Mouse (Mus musculus) CD8-positive naive resting alpha-beta T cell, adult 2 months (primary cell): Measurements from ENCODE around the gene Atp5g2.
A peak's percentile ranks its signal among the peaks of the same experiment; 100 is the strongest.

Experiments
- DNase-seq, 2 experiments: peaks; one replicate each; pipeline ENCODE4 v3.0.0; 2022; ENCODE audit warnings: low read depth in 2 of 2, low spot score in 2 of 2

Gene Atp5g2

DNA sequence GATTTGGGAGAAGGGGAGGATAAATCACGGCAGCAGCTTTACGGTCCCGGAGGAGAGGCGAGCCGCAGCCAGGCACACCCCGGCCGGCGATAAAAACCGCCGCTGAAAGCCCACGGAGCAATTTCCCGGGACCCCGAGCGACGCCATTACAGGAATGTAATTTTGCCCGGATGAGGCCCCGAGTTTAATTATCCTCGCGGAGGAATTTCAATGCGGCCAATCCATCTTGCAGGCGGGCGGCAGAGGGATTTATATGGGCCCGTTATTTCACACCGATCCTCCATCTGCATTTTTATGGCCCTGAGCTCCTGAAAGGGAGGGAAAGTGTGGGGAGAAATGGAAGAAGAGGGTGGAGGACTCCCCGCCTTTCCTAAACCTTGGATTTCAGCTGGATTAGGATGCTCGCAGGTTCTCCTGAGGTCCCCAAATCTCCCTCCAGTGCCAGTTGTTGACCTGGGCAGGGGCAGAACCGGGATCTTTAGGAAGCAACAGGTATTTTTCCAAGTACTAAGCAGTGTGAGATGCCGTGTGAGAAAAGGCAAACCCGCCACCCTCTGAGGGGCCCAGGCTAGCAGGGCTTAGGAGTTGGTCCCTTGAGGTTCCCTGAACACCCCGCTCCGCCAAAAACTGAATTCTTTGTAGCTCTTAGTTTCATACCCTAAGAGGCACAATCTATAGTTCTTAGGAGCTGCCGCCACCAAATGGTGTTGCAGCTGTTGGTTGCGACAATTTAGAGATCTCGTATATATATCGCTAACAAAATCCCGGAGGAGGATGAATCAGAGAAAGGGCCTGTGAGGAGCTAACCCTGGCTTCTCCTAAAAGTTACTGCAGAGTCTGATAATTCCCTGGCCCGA, at the start of gene Atp5g2:
Gene Atp5g2 (minus strand): TSS at position 138 of the 857 bp plus-strand sequence.
- DNase-seq, result no peak

DNA sequence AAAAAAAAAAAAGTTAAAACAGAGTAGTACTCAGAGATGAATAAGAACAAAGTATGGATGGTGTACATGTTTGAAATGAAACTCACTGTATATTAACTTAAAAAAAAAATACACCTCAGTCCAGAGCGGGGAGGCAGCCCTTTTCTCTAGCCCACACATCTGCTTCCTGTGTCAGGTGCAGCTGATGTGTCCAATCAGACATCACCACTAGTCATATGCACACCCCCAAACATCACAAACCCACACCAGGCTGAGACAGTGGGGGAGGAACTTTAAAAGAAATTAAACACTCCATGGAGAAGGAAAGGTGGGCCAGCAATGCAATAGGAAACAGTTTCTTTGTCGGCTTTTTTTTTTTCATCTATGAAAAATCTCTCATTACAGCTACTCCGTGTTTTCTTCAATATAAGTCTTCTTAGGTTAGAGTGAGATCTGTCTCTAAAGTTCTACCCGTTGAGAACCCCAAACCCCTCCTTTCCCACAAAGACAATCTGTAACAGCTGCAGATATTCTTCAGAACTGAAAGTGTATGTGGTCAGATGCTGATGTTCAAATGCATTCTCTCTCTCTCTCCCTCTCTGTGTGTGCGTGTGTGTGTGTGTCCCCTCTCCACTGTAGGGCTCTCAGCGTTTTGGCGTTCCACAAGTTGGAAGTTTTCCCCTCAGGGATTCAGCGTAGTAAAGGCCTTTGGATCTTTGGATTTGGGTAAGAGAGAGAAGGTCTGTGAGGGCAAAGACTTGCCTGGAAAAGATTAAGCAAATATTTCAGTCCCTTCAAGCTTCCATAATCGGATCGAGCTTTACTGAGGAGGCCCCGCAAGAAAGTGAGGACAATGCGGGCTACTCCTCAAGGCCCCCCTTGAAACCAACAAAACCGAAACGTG, 49.1 kb upstream of the Atp5g2 start:
- DNase-seq, result peak; percentile 11 to 24

DNA sequence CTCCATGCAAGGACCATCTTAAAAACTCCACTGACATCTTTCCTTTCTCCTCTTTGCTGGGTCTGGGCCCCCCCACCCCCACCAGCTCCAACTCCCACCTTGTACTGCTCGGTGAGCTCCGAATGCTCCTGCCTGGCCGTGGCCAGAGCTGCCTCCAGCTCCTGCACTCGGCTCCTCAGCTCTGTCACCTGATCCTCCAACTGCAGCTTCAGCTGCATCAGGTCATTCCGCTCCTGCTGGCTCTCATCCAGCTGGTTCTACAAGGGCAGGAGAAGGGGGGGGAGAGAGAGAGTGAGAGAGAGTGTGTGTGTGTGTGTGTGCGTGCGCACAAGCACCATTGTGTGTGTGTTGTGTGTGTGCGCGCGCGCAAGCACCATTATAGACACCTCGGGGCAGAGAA, 44.0 kb upstream of the Atp5g2 start:
- no peak for DNase-seq

DNA sequence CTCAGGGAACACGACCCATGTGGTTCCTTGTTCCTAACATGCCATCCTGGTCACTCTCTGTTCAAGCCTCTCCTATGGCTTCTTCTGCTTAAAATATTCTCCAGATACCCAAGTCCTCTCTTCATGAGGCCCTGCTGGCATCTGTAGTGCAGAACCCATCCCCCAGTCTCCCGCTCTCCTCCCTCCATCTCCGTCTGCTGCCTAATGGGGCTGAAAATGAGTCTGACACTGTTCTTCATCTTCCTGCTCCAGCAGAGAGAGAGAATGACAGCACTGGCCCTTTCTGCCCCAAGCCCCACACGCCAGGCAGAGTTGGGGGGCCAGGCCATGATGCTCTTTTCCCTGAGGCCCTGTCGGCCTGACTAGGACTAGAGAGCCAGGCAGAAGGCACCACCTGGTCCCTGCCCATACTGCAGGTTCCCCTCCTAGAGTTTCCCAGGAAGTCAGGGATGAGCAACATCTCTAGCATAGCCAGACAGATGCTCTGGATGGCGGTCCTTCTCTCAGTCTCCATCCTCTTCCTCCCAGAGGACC, 35.7 kb upstream of the Atp5g2 start:
- no peak for DNase-seq

GRCm38 (mm10) chr15:102705923-102706503, 33.9 kb upstream of the Atp5g2 start:
- no peak for DNase-seq

DNA sequence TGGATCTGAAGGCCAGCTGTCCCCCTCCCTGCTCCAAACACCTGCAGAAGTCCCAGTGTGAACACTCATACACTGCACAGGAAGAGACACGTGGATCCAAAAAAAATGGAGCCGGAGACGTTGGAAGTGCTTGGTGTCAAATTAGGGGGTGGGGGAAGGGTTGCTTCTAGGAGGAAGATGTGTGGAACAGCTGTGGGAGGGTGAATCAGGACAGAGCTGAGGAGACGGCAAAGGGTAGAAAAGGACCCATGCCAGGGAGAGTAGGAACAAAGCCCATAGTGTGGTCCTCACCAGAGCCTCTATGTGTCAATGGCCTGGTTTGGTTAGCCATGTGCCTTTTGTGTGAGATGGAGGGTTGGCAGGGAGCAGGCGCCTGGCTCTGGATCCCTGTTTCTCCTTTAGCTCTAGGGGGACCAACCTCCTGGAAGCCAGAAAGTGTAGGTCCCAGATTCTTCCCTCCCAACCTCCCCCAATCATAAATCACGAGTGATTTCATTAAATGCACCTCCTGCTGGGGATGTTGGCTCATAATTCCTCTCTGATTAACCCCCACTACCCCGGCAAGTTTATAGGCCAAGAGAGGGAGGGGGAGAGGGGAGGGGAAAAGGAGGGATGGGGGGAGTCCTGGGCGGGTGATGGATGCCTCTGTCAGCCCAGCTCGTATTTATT, 33.2 kb upstream of the Atp5g2 start:
- no peak for DNase-seq

- no peak for DNase-seq
Observed at GRCm38 (mm10) chr15:102704806-102705205, 32.7 kb upstream of the Atp5g2 start.

DNA sequence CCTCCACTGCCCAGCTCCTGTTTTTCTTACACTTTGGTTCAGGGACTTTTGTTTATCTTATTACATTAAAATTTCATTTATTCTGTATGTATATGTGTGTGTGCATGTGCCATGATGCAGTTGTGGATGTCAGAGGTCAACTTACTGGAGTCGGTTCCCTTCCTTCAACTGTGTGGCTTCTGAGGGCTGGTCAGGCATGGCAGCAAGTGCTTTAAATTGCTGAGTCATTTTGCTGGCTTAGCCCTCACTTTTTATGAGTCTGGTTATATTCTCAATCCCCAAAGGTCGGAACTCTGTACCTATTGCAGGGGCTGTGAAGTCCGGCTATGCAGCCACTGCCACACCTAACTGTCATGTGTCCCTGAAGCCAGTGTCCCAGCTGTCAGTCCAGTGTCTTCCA, 30.8 kb upstream of the Atp5g2 start:
- DNase-seq, result no peak

DNA sequence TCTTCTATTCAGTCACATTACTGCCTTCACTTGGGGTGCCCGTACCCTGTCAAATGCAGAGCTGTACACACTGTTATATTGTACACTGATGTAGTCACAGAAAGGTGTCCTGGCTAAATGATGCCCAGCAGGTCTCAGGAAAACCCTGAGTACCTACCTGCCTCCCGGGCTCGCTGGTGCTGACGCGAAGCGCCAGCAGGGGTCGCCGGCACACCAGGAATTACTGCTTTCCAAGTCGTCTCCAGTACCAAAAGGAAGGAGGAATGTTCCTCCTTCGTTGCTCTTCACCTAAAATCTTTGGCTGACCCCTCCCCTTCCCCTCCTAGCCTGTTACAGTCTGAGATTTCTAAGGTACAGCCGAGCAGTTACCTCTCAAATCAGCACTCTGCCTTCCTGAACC, 26.0 kb upstream of the Atp5g2 start:
- DNase-seq, result peak; percentile 39 to 52

DNA sequence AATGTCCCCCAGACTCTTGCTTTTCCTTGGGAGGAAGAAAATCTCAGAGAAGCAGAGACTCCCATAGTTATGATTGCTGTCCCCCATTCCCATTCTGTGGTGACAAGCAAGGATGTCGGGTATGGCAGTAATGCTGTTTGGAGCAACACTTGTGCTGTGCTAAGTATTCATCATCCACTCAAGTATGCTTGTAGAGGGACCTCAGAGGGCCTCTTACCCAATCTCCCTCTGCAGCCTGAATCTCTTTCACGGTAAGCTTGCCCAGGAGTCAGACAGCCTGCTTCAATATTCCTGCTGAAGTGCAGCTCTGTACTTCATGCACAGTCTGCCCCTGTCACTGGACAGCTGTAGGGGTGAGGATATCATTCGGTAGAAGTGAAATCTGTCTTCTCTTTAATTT, 24.7 kb upstream of the Atp5g2 start:
- DNase-seq, result no peak

- DNase-seq, result no peak
Observed at GRCm38 (mm10) chr15:102693600-102693999, 21.4 kb upstream of the Atp5g2 start.

GRCm38 (mm10) chr15:102692991-102693411, 20.8 kb upstream of the Atp5g2 start:
- DNase-seq, result peak; percentile 30 to 46

DNA sequence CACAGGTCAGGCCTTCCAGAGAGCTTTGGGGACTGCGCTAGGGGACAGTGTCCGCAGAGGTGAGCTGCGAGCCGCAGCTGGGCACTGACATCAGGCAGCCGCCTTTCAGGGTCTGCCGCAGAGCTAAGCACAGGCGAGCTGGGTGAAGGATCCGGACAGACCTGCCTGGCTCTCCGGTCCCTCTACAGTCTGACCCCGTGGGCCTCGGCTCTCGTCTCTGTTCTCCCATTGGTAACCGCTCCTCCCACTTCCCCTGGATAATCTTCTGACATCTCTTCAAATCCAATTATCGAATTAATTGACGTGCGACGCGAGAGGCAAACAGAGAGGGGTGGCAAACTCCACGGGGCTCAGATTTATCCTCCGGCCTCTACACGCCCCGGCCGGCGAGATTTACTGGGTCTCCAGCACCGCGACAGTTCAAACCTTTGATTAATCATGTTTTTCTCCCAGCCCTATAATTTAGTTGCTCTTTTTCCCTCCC, 20.2 kb upstream of the Atp5g2 start:
- DNase-seq, result no peak

DNA sequence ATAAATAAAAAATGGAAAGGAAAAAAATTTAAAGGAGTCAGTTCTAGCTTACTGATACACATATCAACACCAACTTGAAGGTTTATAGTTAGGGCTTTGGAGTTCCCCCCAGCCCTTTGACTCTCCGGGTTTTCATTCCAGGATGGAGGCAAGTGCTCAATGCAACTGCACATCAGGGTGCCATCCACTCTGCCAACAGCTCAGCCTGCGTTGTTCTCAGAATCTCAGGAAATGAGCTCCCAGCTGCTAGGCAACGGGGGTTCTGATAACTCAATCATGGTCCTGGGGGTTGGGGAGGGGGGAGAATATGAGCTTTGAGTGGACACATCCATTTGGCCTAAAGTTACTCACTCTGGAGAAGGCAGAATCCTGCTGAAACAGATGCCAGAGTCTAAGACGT, 13.6 kb upstream of the Atp5g2 start:
- no peak for DNase-seq

DNA sequence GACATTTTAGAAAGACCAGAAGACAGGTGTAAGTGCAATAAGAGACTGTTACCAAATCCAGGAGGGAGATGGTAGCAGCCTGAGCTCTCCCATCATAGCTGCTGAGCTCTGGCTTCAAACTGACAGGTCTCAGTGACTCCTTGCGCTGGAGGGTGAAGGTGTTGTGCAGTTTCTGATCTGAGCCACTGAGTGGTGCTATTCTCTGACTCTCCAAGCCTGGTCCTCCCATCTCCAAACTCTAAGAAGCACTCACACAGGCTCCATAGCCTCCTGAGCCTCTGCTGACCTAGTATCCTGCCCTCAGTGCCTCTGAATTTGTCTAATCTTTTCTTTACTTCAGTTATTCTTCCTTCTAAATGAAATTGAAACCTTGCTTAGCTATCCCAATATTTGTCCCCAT, 11.5 kb upstream of the Atp5g2 start:
- DNase-seq, result no peak

- no peak for DNase-seq
Observed at GRCm38 (mm10) chr15:102676345-102676744, 4.2 kb upstream of the Atp5g2 start.

- no peak for DNase-seq
Observed at GRCm38 (mm10) chr15:102673548-102673947, 1.4 kb upstream of the Atp5g2 start.

DNA sequence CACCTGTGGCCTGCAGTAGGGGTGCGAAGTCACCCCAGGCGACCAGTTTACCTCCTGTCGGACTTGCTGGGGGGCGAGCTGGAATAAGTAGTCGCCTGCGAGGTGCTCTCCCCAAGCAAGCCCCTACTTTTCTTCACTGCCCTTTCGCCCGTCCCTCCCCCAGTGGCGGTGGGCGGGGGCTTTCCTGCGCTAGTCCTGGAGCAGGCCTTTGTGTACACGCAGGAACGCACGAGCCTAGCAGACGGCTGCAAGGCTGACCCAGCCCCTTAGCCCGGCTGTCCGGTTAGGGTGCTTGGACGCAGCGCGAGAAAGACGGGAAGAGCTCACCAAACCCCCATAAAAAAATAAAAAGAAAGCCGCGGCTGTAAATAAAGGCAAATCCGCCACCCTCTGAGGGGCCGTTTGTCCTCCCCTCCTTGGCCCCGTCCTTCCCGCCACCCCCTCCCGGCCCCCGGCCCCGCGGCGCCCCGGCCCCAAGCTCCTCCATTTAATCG, 384 bp downstream of the Atp5g2 start:
- DNase-seq, result peak; percentile 19 to 30

DNA sequence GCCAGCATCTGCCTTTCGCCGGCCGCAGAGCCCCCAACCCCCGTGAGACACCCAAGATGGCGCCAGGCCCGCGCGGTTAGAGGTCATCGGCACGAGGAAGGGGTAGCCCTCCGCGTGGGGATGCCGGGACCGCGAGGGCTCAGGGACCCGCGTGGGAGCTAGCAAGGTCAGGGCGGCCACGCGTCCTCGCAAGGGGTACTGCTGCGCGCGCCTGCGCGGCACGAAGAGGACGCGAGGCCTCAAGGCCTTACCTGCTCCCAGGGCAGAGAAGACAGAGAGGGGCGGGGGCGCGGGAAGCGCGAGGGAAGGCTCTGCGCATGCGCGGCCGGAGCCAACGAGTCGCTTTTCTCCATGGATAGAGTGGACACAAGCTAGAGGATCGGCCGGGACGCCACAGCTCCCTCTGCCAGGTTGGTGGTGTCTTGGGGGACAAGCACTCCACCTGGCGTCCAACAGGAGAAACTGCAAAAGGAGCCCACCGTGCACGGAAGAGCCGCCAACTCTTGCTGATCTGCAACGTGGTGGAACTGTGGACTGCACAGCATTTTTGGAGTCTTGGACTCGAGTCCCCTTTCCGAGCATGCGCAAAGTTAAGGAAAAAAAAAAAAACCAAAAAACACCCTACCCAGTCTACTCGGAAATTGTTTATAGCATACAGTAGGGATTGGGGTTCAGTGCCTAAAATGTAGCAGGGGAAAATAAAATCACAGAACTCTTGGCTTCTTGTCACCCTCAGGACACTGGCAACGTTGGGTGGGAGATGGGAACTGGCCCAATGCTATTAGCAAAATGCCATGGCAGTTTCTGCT, 1.2 kb downstream of the Atp5g2 start:
- peak; percentile 94 to 95 for DNase-seq

GRCm38 (mm10) chr15:102670281-102670680, 1.9 kb downstream of the Atp5g2 start:
- DNase-seq, result no peak
